Mouse (Mus musculus) CD4-positive helper T cell, adult 2 months (primary cell): ENCODE results near the gene Tnnt3.

Experiments used
- DNase-seq: peaks from one replicate; pipeline ENCODE4 v3.0.0-alpha.2; 2012; ENCODE audit warnings: low read depth, missing footprints, low spot score

The Tnnt3 gene

DNA sequence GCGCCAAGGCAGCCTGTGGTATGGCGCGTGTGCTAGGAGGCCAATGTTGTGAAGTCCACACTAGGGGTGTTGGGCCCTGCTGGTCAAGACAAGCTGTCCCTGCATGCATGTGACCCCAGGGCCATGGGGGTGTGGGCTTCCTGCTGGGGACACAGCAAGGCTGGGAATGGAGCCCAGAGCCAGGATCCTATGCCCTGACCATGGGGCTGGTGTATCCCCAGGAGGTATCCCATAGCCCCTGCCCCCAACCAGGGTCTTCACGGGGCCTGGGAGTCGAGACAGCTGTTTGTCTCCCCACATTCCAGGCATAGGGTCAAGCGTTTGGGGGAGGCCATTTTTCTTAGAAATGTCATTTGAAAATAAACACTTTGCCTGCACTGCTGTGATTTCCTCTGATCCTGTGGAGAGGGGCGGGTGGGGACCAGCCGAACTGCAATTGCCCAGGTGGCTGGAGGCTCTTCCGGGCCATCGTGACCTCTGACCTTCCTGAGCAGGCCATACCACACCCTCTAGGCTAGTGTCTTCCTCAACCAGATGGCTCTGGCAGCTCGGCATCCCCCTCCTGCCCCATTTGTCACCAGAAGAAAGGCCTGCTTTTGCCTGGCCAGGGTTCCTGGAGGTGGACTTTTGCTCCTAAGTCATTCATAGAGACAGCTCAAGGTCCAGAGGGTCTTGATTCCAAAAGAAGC is 66.5 kb downstream of the Tnnt3 start:
- no peak for DNase-seq
